8 mouse cellular contexts compared by ENCODE assay signal in the genomic region with DNA sequence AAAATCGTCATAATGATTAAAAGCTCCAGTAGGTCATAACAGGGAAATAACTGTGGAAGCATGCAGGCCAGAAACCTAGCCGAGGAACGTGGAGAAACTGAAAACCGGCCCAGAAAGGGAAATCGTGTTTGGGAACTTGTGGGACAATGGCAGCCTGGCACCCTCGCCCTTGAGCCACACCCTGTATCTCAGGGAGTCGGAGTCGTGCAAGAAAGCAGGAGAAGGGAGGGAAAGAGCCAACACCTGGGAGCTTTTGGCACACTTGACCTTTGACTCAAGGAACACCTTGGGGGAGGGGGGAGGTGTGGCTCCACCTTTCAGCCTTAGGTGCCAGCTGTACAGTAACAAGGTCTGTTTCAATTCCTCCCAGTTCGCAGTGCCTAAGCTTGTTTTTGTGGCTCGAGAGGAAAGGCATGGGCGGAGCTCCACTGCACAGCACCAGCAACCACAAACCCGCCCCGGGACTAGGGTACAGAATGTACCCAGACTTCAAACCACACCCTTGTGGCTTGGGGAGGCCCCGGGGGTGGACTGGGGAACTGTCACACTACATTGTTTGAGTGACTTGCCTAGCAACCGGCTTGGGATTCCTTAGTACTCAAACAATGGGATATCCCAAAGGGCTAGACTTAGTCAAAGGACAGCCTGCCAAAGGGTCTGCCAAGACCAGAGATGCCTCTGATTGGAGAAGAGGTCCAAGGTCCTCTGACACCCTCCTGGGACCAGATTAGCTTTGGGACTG. TPM values are rescaled to one million over a fixed set of nuclear protein-coding genes. Genes with fewer than 3 reads are reported as not detected.
DNase-seq lines count a peak whose midpoint lies in the region; ATAC-seq lines count a peak whose summit lies in the region.

No protein-coding gene starts in this region.

- H3K4me1 ChIP-seq in liver, embryonic 15.5 days (replicated peaks) = peaks cover 40% of the 10 kb centered on the region

- H3K27ac ChIP-seq in liver, embryonic 15.5 days (replicated peaks) = peak overlapping the region; percentile 57

- 22% methylated on average over 15 of the region's 15 CpGs for WGBS in liver, embryonic 15.5 days (ENCODE audit: insufficient replicate concordance)

- no peaks in the 10 kb centered on the region for H3K36me3 ChIP-seq in liver, embryonic 15.5 days (replicated peaks)

- peak; percentile 88 for ATAC-seq in hematopoietic stem cell, adult 5-6 weeks (replicated peaks in 1 of 2; ENCODE audit: insufficient read depth in 1 of 2, low FRiP score in 2 of 2, low TSS enrichment in 1 of 2, low read depth in 1 of 2, poor library complexity in 2 of 2, severe bottlenecking in 2 of 2)
- ATAC-seq in liver, embryonic 15.5 days (ENCODE audit: insufficient read depth) = peak; percentile 80

- no peak overlapping the region for H3K9ac ChIP-seq in liver, embryonic 15.5 days

- DNase-seq in cerebellum, adult 11-12 months = peak; percentile 29
- no peak for DNase-seq in cerebellum, adult 8-10 months
- DNase-seq in CD4-positive helper T cell, adult 2 months (ENCODE audit: low read depth, low spot score) = peak; percentile 89
- DNase-seq in c-Kit-positive CD71-positive TER-119-negative erythroid progenitor cells, embryonic 14.5 days (ENCODE audit: low read depth) = peak; percentile 72
- peak; percentile 88 to 89 for DNase-seq in natural killer cell, adult 2 months (ENCODE audit: low spot score in 2 of 2)
- no peak for DNase-seq in MN1 (ENCODE audit: low spot score)

- no peaks in the 10 kb centered on the region; the same call in 1 of the 2 replicates for H3K27me3 ChIP-seq in liver, embryonic 15.5 days

- H3K9me3 ChIP-seq in liver, embryonic 15.5 days (replicated peaks) = no peaks in the 10 kb centered on the region

- H3K4me3 ChIP-seq in liver, embryonic 15.5 days (replicated peaks) = peak overlapping the region; percentile 14; the same call in 1 of the 2 replicates

- H3K4me2 ChIP-seq in liver, embryonic 15.5 days = peak overlapping the region; percentile 48

RNA-seq across cellular contexts. Expression of a gene that starts 49.3 kb away (rescaled TPM):
- total RNA-seq in hematopoietic stem cell, adult 5-6 weeks (2017) = 43.8 and 57.8 TPM in 2 replicates
- 32.4 and 33.6 TPM in 2 replicates for polyA plus RNA-seq in liver, embryonic 15.5 days (2015; fragmentation: Nextera tagmentation; extraction: Ambion mirVana)

Comparison
In these comparisons a context has a peak if more than half of its experiments do, and no peak if none do; other contexts are left out.
1. DNase-seq: peak in cerebellum, adult 11-12 months (single experiment), CD4-positive helper T cell, adult 2 months (single experiment), c-Kit-positive CD71-positive TER-119-negative erythroid progenitor cells, embryonic 14.5 days (single experiment) and natural killer cell, adult 2 months (2 of 2); none in cerebellum, adult 8-10 months (single experiment) and MN1 (single experiment).